ENCODE assay signal across 30 mouse cellular contexts in genomic region chr15:8802058-8802457, GRCm38 (mm10).
DNase-seq lines count a peak whose midpoint lies in the region; ATAC-seq lines count a peak whose summit lies in the region.
"Had no signal": no experiment of that assay in that cellular context is flagged by ENCODE, and none has a peak within 500 bp of the region (broad histone marks: within the 10 kb centered on the region; RNA-seq: fewer than 3 reads in every experiment).

No protein-coding gene starts in this region.

- no peak for ATAC-seq in heart, embryonic 15.5 days (replicated peaks; ENCODE audit: insufficient number of reproducible peaks, insufficient read depth, low FRiP score, low read depth)
- ATAC-seq in midbrain, embryonic 11.5 days (ENCODE audit: low FRiP score): no peak
- ATAC-seq in midbrain, embryonic 15.5 days (replicated peaks): no peak
- ATAC-seq: activated CD4-positive, CD25-positive, alpha-beta regulatory T cell, adult 4 months; CD4-positive, CD25-positive, alpha-beta regulatory T cell, adult 4 months; forebrain, embryonic 16.5 days; lung, postnatal 0 days had no signal

- 34% methylated on average over 7 of the region's 7 CpGs for WGBS in heart, embryonic 10.5 days
- WGBS in heart, embryonic 15.5 days: 22% methylated on average over 7 of the region's 7 CpGs
- WGBS in midbrain, embryonic 11.5 days: 60% methylated on average over 7 of the region's 7 CpGs
- WGBS in midbrain, embryonic 15.5 days: 65% methylated on average over 7 of the region's 7 CpGs

- H3K27ac ChIP-seq in heart, embryonic 10.5 days: peak overlapping the region; percentile 72
- peak overlapping the region; percentile 73 for H3K27ac ChIP-seq in heart, embryonic 15.5 days
- no peak overlapping the region for H3K27ac ChIP-seq in midbrain, embryonic 11.5 days (ENCODE audit: low read depth, low read length)
- no peak overlapping the region for H3K27ac ChIP-seq in midbrain, embryonic 15.5 days
- H3K27ac ChIP-seq: embryonic facial prominence, embryonic 13.5 days; hindbrain, embryonic 10.5 days; hindbrain, embryonic 15.5 days; kidney, embryonic 15.5 days; limb, embryonic 10.5 days; limb, embryonic 15.5 days; liver, embryonic 13.5 days; neural tube, embryonic 15.5 days; stomach, embryonic 15.5 days had no signal

- peaks cover 17% of the 10 kb centered on the region for H3K4me1 ChIP-seq in heart, embryonic 10.5 days
- H3K4me1 ChIP-seq in heart, embryonic 15.5 days (replicated peaks): peaks cover 7% of the 10 kb centered on the region
- H3K4me1 ChIP-seq in midbrain, embryonic 11.5 days (ENCODE audit: control insufficient read depth, insufficient read depth, low read length): no peaks in the 10 kb centered on the region
- no peaks in the 10 kb centered on the region for H3K4me1 ChIP-seq in midbrain, embryonic 15.5 days
- H3K4me1 ChIP-seq: hindbrain, embryonic 10.5 days; hindbrain, embryonic 15.5 days; kidney, embryonic 15.5 days; limb, embryonic 15.5 days; liver, embryonic 13.5 days; megakaryocyte, embryonic 14.5 days; neural tube, embryonic 15.5 days; stomach, embryonic 15.5 days had no signal

- H3K4me3 ChIP-seq in heart, embryonic 10.5 days: no peak overlapping the region
- H3K4me3 ChIP-seq in heart, embryonic 15.5 days: no peak overlapping the region
- no peak overlapping the region for H3K4me3 ChIP-seq in midbrain, embryonic 11.5 days (ENCODE audit: low read depth, low read length)
- no peak overlapping the region for H3K4me3 ChIP-seq in midbrain, embryonic 15.5 days
- H3K4me3 ChIP-seq: embryonic facial prominence, embryonic 13.5 days; erythroblast, embryonic 14.5 days; hindbrain, embryonic 10.5 days; hindbrain, embryonic 15.5 days; kidney, embryonic 15.5 days; limb, embryonic 10.5 days; limb, embryonic 15.5 days; liver, embryonic 13.5 days; megakaryocyte, embryonic 14.5 days; neural tube, embryonic 15.5 days; stomach, embryonic 15.5 days had no signal

- no peaks in the 10 kb centered on the region for H3K9me3 ChIP-seq in heart, embryonic 10.5 days
- H3K9me3 ChIP-seq in heart, embryonic 15.5 days (replicated peaks): no peaks in the 10 kb centered on the region
- H3K9me3 ChIP-seq in midbrain, embryonic 11.5 days (ENCODE audit: control insufficient read depth, low read length): no peaks in the 10 kb centered on the region
- H3K9me3 ChIP-seq in midbrain, embryonic 15.5 days: no peaks in the 10 kb centered on the region
- H3K9me3 ChIP-seq: embryonic facial prominence, embryonic 13.5 days; hindbrain, embryonic 10.5 days; hindbrain, embryonic 15.5 days; kidney, embryonic 15.5 days; limb, embryonic 10.5 days; limb, embryonic 15.5 days; liver, embryonic 13.5 days; neural tube, embryonic 15.5 days; stomach, embryonic 15.5 days had no signal

- H3K27me3 ChIP-seq in heart, embryonic 10.5 days (ENCODE audit: insufficient read depth, poor library complexity, severe bottlenecking): no peaks in the 10 kb centered on the region
- H3K27me3 ChIP-seq in heart, embryonic 15.5 days: no peaks in the 10 kb centered on the region
- no peaks in the 10 kb centered on the region for H3K27me3 ChIP-seq in midbrain, embryonic 11.5 days (ENCODE audit: control insufficient read depth, insufficient read depth, low read length)
- H3K27me3 ChIP-seq in midbrain, embryonic 15.5 days (replicated peaks): no peaks in the 10 kb centered on the region
- H3K27me3 ChIP-seq: embryonic facial prominence, embryonic 13.5 days; hindbrain, embryonic 15.5 days; kidney, embryonic 15.5 days; limb, embryonic 15.5 days; liver, embryonic 13.5 days; megakaryocyte, embryonic 14.5 days; neural tube, embryonic 15.5 days; stomach, embryonic 15.5 days had no signal

- peak overlapping the region; percentile 19; the same call in 1 of the 2 replicates for H3K4me2 ChIP-seq in heart, embryonic 15.5 days
- no peak overlapping the region for H3K4me2 ChIP-seq in midbrain, embryonic 11.5 days
- no peak overlapping the region for H3K4me2 ChIP-seq in midbrain, embryonic 15.5 days
- H3K4me2 ChIP-seq: embryonic facial prominence, embryonic 13.5 days; hindbrain, embryonic 15.5 days; kidney, embryonic 15.5 days; limb, embryonic 15.5 days; liver, embryonic 13.5 days; neural tube, embryonic 15.5 days; stomach, embryonic 15.5 days had no signal

- H3K36me3 ChIP-seq in heart, embryonic 10.5 days: no peaks in the 10 kb centered on the region
- H3K36me3 ChIP-seq in heart, embryonic 15.5 days: no peaks in the 10 kb centered on the region
- H3K36me3 ChIP-seq in midbrain, embryonic 11.5 days (ENCODE audit: control insufficient read depth, insufficient read depth, low read length): no peaks in the 10 kb centered on the region
- H3K36me3 ChIP-seq in midbrain, embryonic 15.5 days (replicated peaks): no peaks in the 10 kb centered on the region
- H3K36me3 ChIP-seq: embryonic facial prominence, embryonic 13.5 days; hindbrain, embryonic 10.5 days; hindbrain, embryonic 15.5 days; kidney, embryonic 15.5 days; limb, embryonic 10.5 days; limb, embryonic 15.5 days; liver, embryonic 13.5 days; neural tube, embryonic 15.5 days; stomach, embryonic 15.5 days had no signal

- DNase-seq in heart, embryonic 10.5 days (ENCODE audit: low spot score): no peak
- no peak for DNase-seq in heart, adult 18-20 months
- no peak for DNase-seq in heart, postnatal 14 days
- DNase-seq in midbrain, embryonic 11.5 days (ENCODE audit: low spot score, missing footprints): peak; percentile 62
- no peak for DNase-seq in adipocyte (ENCODE audit: low spot score)
- DNase-seq: adrenal gland, adult 8-10 months; cerebellum, postnatal 14 days; kidney, adult 18-20 months; kidney, postnatal 4 days; liver, embryonic 13.5 days; lung, adult 18-20 months; lung, postnatal 4 days; midbrain, embryonic 14.5 days; right cerebral cortex, postnatal 25 days had no signal

- H3K9ac ChIP-seq in heart, embryonic 15.5 days: no peak overlapping the region
- H3K9ac ChIP-seq in midbrain, embryonic 11.5 days (ENCODE audit: low read length): no peak overlapping the region
- H3K9ac ChIP-seq in midbrain, embryonic 15.5 days: no peak overlapping the region
- H3K9ac ChIP-seq: embryonic facial prominence, embryonic 13.5 days; hindbrain, embryonic 15.5 days; kidney, embryonic 15.5 days; limb, embryonic 15.5 days; liver, embryonic 13.5 days; neural tube, embryonic 15.5 days; stomach, embryonic 15.5 days had no signal

- intact Hi-C loops in heart, postnatal 14 days (cut with DNase I): no loop called here

Comparison
In these comparisons a context has a peak if more than half of its experiments do, and no peak if none do; other contexts are left out.
1. H3K27ac ChIP-seq: peak in heart, embryonic 10.5 days (single experiment) and heart, embryonic 15.5 days (single experiment); none in midbrain, embryonic 11.5 days (single experiment) and midbrain, embryonic 15.5 days (single experiment).